Mouse (Mus musculus) mouse embryonic stem cell (cell line): ENCODE results near the gene Hoxa5.

ENCODE experiments used
- in situ Hi-C, 2 experiments: fragments of 300-500 bp; cut with MboI; formaldehyde crosslinking; loops; 1 replicate in 1 of 2; 3 replicates in 1 of 2; pipeline ENCODE4 v1.14.3; 2019 to 2020; ENCODE audit warnings: low sequenced_read_pairs in 2 of 2, low pct_unique_long_range_greater_than_20kb in 1 of 2, mixed read lengths in 1 of 2; ENCODE audit not compliant: unreplicated experiment in 1 of 2

The Hoxa5 gene

DNA sequence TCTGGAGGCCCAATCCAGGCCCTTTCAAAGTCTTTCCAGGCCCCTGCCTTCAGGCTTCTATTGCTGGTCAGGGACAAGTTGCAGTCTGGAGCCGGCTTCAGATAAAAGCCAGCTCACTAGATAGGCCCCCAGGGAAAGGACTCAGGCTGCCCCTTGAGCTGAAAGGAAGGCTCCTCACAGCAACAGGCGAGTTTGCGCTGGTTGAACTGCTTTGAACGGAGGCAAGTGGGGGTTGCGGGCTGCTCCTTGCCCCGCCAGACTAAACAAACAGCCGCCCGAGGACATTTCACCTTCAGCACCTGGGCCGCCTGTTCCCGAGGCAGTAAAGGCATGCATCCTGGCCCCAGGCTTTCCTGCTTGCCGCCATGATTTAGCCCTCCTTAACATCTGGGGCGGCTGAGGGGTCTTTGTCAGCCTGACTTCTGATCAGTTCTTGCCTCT is 39.3 kb upstream of the Hoxa5 start:
- in situ Hi-C loops: loop anchor here in 1 of 2 experiments (25.0 kb wide), 1 partner anchor 1056 kb away; no protein-coding TSS in a partner anchor

DNA sequence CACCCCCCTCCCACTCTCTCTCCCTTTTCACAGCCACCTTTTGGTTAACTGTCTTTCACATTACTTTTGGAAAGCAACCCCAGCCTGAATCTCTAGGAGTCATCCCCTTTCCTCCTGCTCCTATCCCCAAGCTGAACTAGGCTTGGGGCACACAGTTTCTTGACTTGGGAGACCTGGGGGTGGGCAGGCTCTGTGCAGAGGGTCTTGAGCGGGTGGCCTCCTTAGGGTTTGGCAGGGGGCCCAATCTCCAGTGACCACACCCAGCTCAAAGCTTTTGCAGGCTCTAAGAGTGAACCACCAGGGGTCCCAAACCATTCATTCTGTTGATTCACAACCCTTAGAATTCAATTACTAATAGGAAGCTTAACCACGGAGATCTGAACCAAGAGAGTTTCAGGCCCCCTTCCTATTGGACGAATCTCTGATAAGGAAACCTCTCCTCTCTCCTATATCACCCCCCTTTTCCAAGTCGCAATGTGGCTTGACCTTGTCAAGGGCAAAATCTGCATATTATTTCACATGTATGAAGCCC is 38.5 kb upstream of the Hoxa5 start:
- in situ Hi-C loops: loop anchor here in 1 of 2 experiments (25.0 kb wide), 1 partner anchor 1056 kb away; no protein-coding TSS in a partner anchor

DNA sequence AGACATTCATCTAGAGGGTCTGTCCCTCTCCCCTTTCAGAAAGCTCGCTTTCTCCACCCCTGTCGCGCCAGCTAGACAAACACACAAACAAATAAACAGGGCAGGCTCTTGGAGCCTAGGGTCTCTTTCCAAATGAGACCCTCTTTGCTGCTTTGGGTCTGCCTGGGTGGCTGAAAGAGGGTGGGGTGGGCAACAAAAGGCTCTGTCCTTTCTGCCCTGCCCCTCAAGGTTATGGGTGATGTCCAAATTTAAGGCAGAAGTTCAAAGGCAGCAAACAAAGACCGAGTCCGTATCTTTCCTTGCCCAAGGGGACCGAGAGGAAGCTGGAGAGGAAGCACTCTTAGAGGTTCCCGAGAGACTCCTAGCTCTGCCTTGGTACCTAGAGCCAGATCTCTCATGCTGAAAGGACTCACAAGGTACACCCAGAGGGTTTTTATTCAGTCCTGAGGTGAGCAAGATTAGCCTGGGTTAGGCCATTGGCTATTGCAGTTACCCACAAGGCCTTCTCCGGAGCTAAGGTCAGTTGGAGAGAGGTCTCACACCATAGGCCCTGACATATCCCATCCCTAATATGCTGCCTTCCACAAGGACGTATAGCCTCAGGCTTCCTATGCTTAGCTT is 36.7 kb upstream of the Hoxa5 start:
- in situ Hi-C loops: loop anchor here in 1 of 2 experiments (25.0 kb wide), 1 partner anchor 1054 kb away; no protein-coding TSS in a partner anchor

GRCm38 (mm10) chr6:52240389-52241000 is 36.1 kb upstream of the Hoxa5 start, which contains the start of gene Hoxa10:
Gene Hoxa10 (minus strand): TSS chr6:52240854.
- in situ Hi-C loops: loop anchor here in 1 of 2 experiments (25.0 kb wide), 1 partner anchor 1053 kb away; no protein-coding TSS in a partner anchor

GRCm38 (mm10) chr6:52239625-52240388 is 35.4 kb upstream of the Hoxa5 start:
- in situ Hi-C loops: loop anchor here in 1 of 2 experiments (25.0 kb wide), 1 partner anchor 1053 kb away; no protein-coding TSS in a partner anchor

- in situ Hi-C loops: loop anchor here in 1 of 2 experiments (25.0 kb wide), 1 partner anchor 1052 kb away; no protein-coding TSS in a partner anchor
Observed at GRCm38 (mm10) chr6:52238976-52239375, 34.6 kb upstream of the Hoxa5 start.

DNA sequence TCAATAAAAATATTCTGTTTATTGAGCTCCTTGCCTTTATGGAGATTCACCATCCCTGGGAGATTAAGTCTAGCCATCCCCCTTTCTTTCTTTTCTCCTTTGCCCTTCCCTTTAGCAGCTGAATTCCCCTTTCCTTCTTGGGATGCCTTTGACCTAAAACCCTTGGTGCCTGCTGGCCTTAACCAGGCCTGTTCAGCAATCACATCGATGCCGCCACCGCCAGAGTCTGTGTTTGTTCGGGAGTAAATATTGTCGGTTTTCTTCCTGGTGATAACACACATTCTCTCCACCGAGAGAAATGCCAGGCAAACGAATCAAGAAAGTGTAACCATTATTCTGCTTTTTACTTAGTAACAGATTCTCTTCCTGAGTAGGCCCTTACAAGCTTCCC is 33.8 kb upstream of the Hoxa5 start:
- in situ Hi-C loops: loop anchor here in 1 of 2 experiments (25.0 kb wide), 1 partner anchor 1051 kb away; no protein-coding TSS in a partner anchor

DNA sequence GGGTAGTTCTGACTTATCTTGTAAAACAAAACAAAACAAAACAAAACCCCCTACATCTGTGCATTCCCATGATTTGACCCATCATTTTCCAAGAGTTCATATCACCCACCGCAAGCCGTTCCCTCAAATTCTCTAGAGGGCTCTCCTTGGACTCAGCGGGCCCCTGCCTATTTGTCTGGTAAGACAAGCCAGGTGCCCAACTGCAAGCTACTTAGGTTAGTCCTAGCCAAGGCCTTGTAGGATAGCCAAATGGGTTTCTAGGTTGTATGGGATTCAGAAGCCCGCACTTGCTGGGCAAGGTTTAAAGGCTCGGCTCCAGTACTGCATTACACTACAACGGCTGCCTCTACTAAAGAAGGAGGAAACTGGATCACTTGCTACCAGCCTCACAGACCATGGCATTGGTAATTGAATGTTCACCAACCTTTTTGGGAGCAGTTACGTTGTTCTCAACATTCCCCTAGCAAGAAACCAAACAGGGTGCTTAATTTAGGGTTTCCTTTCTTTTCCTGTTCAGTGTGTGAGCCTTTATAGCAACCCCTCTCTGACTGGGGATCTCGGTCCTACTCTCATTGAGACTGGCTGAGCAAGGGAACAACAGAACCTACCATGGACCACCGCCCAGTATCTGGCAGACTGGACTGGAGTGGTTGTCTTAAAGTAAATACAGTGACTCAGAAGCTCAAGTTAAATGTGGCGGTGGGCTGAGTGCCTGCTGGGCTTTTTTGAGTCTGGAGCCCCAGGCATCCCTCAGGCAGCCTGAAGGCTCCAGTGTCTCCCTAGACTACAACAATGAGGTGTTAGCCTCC is 33.2 kb upstream of the Hoxa5 start:
- in situ Hi-C loops: loop anchor here in 1 of 2 experiments (25.0 kb wide), 1 partner anchor 1050 kb away; no protein-coding TSS in a partner anchor

DNA sequence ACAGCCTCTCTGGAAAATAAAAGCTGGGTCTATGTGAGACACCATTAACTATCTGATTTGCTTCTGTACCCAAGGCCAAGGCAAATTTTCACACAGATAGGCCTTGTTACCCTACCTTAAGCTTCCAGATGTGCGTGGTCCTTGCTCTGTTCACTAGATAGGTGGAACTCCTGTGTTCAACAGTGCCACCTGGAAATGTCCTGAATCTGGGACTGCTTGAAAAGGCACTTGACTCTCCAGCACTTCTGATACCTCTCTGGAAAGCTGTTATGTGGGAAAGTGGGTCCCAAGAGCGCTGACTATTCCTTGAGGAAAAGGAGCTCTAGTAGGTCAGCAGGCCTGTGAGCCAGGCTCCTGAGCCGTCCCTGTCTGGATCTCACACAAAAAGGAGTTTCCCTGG is 32.4 kb upstream of the Hoxa5 start:
- in situ Hi-C loops: loop anchor here in 1 of 2 experiments (25.0 kb wide), 1 partner anchor 1050 kb away; no protein-coding TSS in a partner anchor

GRCm38 (mm10) chr6:52235866-52236265 is 31.5 kb upstream of the Hoxa5 start:
- in situ Hi-C loops: loop anchor here in 1 of 2 experiments (25.0 kb wide), 1 partner anchor 1049 kb away; no protein-coding TSS in a partner anchor

DNA sequence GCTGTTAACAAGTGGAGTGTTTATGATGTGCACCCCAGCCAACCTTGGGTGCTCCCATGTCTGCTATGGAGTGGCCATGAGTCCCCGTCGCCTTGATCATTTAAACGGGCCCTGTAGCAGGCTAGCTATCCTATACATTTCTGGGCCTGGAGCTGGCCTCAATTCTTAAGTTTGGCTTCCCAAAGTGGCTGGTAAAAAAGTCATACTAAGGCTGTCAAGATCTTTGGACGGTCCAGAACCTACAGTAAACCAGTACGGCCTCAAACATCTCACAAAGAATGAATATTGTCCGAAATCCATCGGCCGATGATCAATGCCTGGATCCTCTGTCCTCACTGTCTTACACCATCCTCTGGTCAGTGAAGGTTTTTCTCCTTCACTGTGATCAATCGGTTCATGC is 30.9 kb upstream of the Hoxa5 start:
- in situ Hi-C loops: loop anchor here in 1 of 2 experiments (25.0 kb wide), 1 partner anchor 1048 kb away; no protein-coding TSS in a partner anchor

DNA sequence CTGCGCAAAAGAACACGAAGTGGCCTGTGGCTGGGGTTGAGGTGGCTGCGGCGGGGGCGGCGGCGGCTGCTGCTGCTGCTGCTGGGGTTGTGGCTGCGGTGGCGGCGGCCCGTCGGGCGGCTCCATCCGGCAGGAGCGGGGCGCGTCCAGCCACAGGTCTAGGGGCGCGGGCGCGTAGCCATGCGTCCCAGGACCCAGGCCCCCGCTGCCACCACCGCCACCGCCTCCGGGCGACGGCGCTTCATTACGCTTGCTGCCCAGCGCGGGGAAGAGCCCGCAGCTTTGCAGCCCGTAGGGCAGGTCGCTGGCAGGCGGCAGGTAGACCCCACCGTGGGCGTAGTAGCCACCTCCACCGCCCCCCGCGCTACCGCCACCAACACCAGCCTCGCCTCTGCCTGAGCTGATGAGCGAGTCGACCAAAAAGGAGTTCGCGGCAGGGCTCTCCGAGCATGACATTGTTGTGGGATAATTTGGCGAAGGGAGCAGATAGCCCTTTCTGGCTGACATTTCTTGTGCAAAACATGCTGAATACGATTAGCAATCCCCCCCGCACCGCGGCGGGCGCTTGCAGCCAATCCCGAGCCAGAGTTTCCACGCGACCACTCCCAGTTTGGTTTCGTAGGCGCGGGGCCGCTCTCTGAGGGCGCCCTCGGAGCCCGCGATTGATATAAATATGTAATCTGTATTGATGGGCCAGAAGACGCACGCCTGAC is 30.2 kb upstream of the Hoxa5 start:
- in situ Hi-C loops: loop anchor here in 1 of 2 experiments (25.0 kb wide), 1 partner anchor 1047 kb away; no protein-coding TSS in a partner anchor

DNA sequence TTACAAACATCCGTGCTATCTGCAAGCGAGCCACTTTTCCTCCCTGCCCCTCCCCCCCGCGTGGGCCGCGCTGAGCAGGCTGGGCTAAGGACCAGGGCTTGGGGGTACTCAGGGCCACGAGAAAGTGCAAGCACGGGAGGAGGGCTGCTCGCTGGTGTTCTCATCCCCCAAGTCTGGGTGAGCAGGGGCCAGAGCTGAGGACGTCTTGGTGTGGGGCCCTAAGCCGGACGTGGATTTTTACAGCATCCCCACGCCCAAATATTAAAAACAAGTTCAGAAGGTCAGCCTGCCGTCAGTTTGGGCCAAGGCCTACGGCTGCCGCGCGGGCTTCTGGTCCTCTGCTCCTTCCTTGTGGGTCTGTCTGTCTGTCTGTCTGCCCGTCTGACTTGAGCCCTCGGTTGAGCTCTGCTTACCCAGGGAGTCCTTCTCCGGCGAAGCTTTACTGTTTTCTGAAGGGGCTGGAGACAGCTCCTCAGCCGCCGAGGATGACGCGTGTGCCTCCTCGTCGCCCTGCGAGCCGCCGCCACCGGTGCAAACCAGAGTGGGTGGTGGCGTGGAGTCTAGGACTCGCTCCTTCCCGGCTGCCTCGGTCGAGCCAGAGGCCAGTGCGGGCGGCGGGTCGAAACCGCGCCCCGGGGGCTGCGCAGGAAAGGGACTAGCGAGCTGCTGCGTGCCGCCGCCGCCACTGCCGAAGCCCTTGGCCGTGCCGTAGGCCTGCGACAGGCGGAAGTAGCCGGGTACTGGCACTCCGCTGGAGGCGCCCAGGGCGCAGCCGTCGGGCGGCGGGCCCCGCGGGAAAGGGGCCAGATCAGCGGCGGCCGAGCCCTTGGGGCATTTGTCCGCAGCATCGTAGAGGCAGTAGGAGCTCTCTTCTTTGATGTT is 29.4 kb upstream of the Hoxa5 start:
- in situ Hi-C loops: loop anchor here in 1 of 2 experiments (25.0 kb wide), 1 partner anchor 1046 kb away; no protein-coding TSS in a partner anchor

DNA sequence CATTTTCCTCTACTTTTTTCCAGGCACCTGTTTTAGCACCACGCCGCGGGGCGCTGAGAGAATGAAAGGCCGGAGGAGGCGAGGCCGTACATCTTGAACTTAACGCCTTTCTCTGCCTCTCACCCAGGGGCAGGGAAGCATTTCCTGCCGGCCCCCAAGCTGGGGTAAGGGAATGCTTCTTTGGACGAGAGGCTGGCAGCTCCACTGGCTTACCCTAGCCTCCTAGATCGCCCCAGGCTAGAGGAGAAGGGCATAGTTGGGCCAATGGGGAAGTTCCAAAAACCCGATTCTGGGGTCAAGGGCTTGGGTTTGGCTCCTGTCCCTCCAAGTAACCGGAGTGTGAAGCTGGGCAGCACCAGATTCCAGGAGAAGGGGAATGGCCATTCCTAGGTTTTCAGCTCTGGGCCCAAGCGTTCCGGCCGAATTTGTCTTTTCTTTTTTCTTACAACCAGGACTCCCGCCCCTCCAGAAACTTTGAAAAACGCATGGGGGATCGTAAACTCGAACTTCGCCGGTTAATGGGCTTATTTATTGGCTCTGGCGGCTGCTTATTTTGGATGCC is 28.7 kb upstream of the Hoxa5 start:
- in situ Hi-C loops: loop anchor here in 1 of 2 experiments (25.0 kb wide), 1 partner anchor 1046 kb away; no protein-coding TSS in a partner anchor

DNA sequence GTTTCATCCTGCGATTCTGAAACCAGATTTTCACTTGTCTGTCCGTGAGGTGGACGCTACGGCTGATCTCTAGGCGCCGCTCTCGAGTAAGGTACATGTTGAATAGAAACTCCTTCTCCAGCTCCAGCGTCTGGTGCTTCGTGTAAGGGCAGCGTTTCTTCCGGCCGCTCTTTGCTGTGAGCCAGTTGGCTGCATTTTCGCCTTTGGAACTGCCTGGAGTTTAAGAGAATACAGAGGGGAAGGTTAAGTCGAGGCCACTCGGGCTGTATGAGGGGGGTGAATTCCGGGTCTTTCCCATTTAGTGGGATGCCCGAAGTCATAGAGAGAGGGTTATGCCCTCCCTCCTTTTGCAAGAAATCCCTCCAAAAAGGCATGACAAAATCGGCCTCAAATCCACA is 28.2 kb upstream of the Hoxa5 start:
- in situ Hi-C loops: loop anchor here in 1 of 2 experiments (25.0 kb wide), 1 partner anchor 1045 kb away; no protein-coding TSS in a partner anchor
